Mouse (Mus musculus): ENCODE results near the gene 1700028J19Rik. TPM values are rescaled to one million over a fixed set of nuclear protein-coding genes. Genes with fewer than 3 reads are reported as not detected.
"Not testable (repeated sequence)": the region's sequence is repeated elsewhere in the genome, so short reads cannot be mapped to it uniquely, and the experiment has no call there.

Gene 1700028J19Rik
- total RNA-seq, 2 experiments from 2014 or later, result 1.1 to 1.6 TPM

DNA sequence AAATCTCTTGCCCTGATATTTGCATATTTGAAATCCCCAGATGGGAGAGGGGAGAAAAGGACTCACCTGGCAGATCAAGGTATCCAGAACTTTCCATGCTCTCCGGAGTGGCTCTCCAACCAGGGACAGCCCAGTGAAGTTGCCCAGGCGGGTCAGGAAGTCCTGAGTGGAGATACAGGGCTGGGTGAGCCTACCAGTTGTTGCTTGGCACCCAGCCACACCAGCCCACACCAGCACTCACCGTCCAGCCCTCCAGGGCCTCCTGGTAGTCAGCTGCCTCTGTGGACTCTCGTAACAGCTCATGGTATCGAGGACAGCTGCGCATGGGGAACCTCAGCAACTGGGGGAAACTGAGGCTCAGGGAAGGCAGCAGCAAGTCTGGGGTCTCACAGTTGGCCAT, 8.4 kb upstream of the 1700028J19Rik start:
- no peak for DNase-seq (ENCODE audit: low spot score in 2 of 2)
- intact Hi-C loops (cut with DNase I), result no loop called here

DNA sequence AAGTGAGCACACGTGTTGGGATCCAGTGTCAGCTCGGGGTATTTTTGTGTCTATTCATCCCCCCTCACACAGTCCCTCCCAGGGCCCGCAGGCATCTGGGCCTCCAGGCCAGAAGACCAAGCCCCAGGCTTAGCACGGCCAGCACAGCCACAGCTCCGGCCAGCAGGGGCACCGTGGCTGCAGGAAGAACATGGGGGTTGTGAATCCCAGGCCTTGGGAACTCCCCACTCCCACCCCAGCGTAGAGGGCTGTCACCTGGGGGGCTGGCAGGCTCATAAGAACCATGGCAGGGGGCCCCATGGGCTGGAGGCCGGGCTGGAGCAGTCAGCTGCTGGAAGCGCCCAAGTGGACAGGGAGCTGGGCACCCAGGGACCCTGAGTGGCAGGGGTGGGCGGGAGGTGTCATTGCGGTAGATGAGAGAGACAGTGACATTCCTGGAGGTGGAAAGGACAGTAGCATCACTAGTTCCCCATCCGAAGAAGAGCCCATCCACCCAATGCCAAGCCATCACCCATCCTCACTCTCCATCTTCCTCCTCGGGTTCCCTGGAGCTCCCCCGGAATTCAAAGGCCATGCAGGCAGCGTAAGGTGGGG, 6.6 kb upstream of the 1700028J19Rik start:
- intact Hi-C loops (cut with DNase I), result no loop called here
- DNase-seq (ENCODE audit: low spot score in 2 of 2), result no peak

DNA sequence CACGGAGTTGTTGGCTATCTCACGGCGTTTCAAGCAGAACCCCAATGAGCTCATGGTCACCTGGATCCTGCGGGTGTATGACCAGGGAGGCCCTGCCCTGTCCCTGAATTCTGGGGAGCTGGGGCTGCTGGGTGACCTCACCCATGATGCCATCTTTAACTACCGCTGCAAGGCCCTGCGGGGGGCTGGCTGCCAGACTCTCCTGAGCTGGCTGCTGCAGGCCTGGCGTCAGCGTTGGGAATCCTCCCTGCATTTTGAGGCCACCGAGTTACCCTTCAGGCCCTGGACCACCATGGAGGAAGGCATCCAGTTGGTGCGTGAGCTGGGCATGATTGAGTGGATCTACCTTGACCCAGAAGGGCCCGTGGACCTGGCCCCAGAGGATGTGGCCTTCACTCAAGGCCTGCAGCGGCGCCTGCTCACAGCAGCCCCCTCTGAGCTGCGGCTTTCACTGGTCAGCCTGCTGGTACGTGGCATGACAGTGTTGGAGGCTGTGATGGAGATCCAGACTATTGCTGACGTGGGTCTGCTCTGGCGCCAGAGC, 4.3 kb upstream of the 1700028J19Rik start:
- intact Hi-C loops (cut with DNase I); DNase-seq (ENCODE audit: low spot score in 2 of 2): not testable (repeated sequence)

DNA sequence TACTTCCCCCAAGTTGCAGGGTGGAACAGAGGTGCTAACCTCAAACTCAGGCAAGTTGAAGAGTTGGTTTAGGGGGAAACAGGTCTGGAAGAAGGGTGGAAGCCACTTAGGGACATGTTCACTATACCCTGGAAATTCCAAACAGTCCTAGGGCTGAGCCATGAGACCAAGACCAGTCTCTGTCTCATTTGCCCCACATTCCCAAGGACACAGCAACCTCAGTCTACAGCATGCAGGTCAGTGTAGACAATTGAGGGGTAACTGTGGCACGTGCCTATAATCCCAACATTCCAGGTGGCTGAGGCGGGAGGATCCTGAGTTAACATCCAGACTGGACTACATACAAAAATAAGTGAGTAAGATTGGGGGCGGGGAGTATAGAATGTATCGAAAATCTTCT, 2.8 kb upstream of the 1700028J19Rik start:
- no peak for DNase-seq (ENCODE audit: low spot score in 2 of 2)
- intact Hi-C loops (cut with DNase I), result loop anchor here (10.0 kb wide), 1 partner anchor 574 kb away; the partner anchor contains the start of gene Ctu1

DNA sequence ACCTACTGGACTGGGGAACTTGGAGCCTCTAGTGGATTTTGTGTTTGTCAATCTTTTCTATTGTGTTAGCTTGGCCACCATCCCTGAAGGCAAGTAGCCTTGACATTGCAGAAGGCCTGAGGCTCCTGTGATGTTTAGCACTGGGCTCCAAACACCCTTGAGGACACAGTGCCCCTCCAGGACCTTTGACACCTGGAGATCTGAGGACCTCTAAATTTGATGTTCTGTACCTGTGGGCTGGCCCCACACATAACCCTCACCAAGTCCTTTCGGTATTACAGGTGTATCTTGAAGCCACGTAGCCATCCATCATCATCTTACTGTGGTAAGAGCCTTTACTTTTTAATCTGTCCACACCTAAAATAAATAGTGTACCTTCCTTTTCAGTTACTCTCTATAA, 1.5 kb upstream of the 1700028J19Rik start:
- intact Hi-C loops (cut with DNase I), result loop anchor here (10.0 kb wide), 1 partner anchor 573 kb away; the partner anchor contains the start of gene Ctu1

DNA sequence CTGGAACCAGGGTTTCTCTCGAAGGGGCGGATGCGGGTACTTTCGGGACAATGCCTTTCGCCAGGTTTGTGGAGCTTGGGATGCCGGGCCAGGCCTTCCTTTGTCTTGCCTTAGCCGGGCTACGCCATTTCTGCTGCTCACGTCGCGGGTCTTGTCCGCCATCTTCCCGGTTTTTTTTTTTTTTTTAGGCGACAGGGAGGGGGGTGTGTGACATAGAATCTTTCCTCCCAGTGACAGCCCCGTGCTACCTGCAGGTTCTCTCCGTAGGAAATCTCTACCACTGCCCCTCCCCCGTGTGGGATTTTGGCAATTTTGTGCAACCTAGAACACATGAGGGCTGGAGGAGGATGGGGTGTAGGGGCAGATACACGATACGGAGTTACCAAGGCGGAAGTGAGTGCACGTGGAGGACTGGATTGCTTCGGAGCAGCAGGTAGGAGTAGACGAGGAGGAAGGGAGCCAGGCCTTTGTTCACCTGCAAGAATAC, 532 bp upstream of the 1700028J19Rik start:
- intact Hi-C loops (cut with DNase I), result loop anchor here (10.0 kb wide), 1 partner anchor 572 kb away; the partner anchor contains the start of gene Ctu1
- DNase-seq (ENCODE audit: low spot score in 2 of 2), result peak; percentile 32 to 56

More for the DNA sequence above, 1.5 kb upstream of the 1700028J19Rik start:
- no peak for DNase-seq (ENCODE audit: low spot score in 2 of 2)

DNA sequence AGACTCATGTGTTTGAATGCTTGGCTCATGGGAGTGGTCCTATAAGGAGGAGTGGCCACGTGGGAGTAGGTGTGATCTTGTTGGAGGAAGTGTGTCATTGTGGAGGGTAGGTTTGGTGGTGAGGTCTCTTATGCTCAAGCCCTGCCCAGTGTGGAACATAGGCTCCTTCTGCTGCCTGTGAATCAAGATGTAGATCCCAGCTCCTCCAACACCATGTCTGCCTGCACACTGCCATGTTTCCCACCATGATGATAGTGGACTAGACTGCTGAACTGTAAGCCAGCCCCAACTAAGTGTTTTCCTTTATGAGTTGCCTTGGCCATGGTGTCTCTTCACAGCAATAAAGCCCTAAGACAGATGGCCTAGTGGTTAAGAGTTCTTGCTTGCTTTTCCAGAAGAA, 2.4 kb downstream of the 1700028J19Rik start:
- intact Hi-C loops (cut with DNase I), result loop anchor here (10.0 kb wide), 1 partner anchor 569 kb away; the partner anchor contains the start of gene Ctu1
- DNase-seq (ENCODE audit: low spot score in 2 of 2), result no peak

DNA sequence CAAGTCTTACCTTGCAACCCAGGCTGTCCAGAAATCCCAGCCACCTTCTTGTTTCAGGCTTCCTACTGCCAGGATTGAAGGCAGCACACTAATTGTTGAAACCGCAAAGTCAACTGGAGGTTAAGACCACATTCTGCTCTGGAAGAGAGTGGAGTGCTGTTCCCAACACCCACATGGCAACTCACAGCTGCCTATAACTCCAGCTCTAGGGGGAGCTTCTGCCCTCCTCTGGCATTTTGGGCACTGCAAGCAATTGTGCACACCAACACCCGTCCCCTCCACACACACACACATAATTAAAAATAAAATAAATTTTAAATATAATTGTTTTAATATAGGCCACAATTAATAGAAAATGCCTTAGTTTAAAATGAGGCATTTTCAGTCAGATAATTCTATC, 5.3 kb downstream of the 1700028J19Rik start:
- intact Hi-C loops (cut with DNase I), result loop anchor here (10.0 kb wide), 1 partner anchor 566 kb away; the partner anchor contains the start of gene Ctu1

DNA sequence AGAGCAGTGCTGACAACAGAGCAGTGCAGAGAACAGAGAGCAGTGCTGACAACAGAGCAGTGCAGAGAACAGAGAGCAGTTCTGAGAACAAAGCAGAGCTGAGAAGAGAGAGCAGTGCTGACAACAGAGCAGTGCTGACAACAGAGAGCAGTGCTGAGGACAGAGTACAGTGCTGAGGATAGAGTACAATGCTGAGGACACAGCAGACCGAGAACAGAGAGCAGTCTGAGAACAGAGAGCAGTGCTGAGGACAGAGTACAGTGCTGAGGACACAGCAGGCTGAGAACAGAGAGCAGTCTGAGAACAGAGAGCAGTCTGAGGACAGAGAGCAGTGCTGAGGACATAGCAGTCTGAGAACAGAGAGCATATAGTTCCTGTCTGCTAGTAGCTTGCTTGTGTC, 5.8 kb downstream of the 1700028J19Rik start:
- no peak for DNase-seq (ENCODE audit: low spot score in 2 of 2)
- intact Hi-C loops (cut with DNase I), result loop anchor here (10.0 kb wide), 1 partner anchor 566 kb away; the partner anchor contains the start of gene Ctu1

More for the DNA sequence above, 5.3 kb downstream of the 1700028J19Rik start:
- DNase-seq (ENCODE audit: low spot score in 2 of 2), result no peak

DNA sequence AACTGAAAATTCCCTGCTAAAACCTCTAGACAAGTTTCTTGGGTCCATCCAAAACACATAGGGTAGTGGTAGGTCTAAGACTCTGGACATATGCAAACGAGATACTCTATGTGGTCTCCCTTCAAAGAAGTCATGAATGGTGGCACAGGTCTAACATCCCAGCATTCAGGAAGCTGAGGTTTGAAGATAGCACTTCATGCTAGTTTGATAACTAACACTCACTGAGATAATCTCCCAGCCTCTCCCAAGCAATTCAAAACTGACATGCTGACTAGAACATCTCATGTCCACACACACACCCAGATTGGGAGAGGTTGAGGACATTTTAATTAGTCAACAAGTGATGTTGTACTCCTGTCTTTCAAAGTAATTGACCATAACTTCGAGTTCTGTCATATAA, 6.6 kb downstream of the 1700028J19Rik start:
- DNase-seq (ENCODE audit: low spot score in 2 of 2), result no peak
- intact Hi-C loops (cut with DNase I), result loop anchor here (10.0 kb wide), 1 partner anchor 565 kb away; the partner anchor contains the start of gene Ctu1

DNA sequence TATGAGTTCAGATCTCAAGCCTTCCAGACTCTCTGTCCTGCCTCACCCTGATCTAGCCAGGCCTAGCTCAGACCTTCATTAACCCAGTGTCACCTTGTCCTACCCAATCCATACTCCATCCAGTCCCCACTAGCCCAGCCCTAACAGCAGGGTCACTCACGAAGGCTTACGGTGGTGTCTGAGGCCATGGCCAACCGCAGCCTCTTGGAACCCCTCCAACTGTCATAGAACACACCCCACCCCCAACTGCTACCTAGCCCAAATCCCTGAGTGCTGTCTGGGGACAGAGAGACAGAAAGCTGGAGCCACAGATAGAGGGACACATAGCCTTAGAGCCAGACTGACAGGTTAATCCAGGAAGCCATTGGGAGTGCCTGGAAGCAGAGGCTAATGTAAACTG, 10.6 kb downstream of the 1700028J19Rik start, which contains the start of gene Gm36864:
TSS of gene Gm36864 (plus strand) at position 269 of the 400 bp plus-strand sequence.
- intact Hi-C loops (cut with DNase I), result no loop called here
- DNase-seq (ENCODE audit: low spot score in 2 of 2), result no peak

DNA sequence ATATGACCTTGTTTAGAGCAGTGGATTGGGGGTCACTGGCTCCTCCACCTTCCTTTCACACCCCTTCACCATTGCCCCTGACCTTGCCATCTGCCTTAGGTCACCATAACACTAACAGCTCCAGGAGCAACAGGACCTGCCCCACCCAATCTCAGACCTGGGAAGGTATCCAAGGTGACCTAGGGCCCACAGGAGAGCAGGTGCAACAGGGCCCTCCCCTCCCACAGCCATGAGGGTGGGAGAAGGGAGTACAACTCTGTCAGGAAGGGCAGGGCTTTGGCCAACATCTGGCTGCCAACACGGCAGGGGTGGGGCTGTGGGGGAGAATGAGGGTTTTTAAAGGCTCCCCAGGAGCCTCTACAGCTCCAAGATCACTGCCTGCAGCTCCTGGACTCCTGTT, 21.4 kb downstream of the 1700028J19Rik start, which contains the start of gene Klk1:
TSS of gene Klk1 (plus strand) at position 285 of the 400 bp plus-strand sequence.
- no peak for DNase-seq (ENCODE audit: low spot score in 2 of 2)
- intact Hi-C loops (cut with DNase I), result no loop called here

DNA sequence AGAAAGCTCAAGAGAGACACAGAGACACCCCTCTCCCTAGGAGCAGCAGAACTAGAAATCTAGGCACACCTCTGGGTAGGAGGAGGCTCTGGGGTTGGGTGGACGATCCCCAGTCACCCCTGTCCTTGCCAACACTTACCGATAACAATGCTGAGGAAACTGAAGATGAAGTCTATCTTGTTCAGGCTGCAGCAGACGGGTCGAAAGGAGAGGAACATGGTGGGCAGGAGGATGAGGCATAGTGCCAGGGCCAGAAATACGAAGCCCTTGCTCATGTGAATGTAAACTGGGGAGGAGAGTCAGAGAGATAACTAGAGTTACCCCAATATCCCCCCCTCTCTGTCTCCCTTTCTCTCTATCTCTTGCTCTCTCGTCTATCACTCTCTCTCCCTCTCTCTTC, 24.2 kb downstream of the 1700028J19Rik start:
- DNase-seq (ENCODE audit: low spot score in 2 of 2); intact Hi-C loops (cut with DNase I): not testable (repeated sequence)

DNA sequence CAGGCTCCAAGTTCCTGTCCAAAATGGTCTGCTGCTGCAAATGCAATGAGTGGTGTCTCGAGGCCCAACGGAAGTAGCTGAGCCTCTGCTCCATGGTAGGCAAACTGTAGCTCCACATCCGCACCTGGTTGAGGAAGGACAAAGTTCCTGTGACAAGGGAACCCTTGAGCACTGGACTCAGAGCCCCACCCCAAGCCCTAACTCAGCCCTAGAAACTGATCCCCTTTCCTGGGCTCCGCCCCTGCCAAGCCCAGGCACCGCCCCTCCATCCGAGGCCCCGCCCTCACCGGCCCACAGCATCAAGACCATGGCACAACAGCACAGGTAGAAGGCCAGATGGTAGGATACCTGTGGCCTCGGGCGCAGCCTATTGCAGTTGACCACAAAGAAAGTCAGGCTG, 24.9 kb downstream of the 1700028J19Rik start:
- intact Hi-C loops (cut with DNase I); DNase-seq (ENCODE audit: low spot score in 2 of 2): not testable (repeated sequence)

DNA sequence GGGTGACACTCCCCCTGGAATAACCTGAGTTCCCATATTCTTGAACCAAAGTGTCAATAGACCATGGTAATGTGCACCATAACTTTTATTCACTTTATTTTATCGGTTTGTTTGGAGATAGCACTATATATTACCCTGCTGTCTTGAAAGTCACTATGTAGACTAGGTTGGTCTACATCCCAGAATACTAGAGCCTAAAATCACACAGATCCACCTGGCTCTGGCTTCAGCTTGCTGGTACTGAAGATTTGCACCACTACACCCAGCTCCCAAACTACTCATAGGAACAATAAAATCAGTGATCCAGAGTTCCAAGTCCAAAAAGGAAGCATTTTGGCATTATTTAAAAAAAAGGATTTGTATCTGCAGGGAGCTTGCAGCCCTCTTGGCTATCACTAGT, 30.9 kb downstream of the 1700028J19Rik start, which contains the start of gene Klk1b5:
TSS of gene Klk1b5 (plus strand) at position 301 of the 400 bp plus-strand sequence.
- no peak for DNase-seq (ENCODE audit: low spot score in 2 of 2)
- intact Hi-C loops (cut with DNase I), result no loop called here

DNA sequence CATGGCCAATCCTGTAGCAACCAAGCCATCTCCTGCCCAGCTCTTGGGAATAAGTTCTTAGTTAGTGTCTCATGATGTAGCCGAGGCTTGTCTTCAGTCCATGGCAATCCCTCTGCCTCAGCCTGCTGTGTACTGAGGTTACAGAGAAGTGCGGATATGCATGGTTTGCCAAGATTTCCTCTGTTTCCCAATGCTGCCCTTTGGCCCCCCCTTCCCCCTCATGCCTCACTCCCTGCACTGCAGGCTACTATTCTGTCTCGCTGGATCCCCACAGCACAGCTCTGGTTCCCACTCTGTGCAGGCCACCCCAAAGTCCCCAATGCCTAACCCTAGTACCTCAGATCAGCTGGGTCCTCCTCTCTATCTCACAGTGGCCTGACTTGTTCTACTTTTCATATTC, 38.2 kb downstream of the 1700028J19Rik start:
- DNase-seq (ENCODE audit: low spot score in 2 of 2), result no peak
- intact Hi-C loops (cut with DNase I), result no loop called here

DNA sequence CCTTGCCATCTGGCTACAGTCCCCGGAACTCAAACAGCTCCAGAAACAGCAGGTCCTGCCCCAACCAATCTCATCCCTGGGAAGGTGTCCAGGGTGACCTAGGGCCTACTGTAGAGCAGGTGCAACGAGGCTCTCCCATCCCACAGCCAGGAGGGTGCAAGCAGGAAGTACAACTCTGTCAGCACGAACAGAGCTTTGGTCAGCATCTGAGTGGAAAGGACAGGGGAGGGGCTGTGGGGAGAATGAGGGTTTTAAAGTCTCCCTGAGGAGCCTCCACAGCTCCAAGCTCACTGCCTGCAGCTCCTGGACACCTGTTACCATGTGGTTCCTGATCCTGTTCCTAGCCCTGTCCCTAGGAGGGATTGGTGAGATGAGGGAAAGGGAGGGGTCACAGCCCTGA, 39.4 kb downstream of the 1700028J19Rik start, which contains the start of gene Klk1b4:
TSS of gene Klk1b4 (plus strand) at position 301 of the 400 bp plus-strand sequence.
- intact Hi-C loops (cut with DNase I); DNase-seq (ENCODE audit: low spot score in 2 of 2): not testable (repeated sequence)

DNA sequence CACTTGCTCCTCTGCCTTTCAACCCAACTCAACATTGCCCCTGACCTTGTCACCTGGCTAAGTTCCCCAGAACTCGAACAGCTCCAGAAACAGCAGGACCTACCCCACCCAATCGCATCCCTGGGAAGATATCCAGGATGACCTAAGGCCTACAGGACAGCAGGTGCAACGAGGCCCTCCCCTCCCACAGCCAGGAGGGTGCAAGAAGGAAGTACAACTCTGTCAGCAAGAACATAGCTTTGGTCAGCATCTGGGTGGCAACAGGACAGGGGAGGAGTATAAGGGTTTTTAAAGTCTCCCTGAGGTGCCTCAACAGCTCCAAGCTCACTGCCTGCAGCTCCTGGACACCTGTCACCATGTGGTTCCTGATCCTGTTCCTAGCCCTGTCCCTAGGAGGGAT, 48.6 kb downstream of the 1700028J19Rik start, which contains the start of gene Klk1b3:
TSS of gene Klk1b3 (plus strand) at position 301 of the 400 bp plus-strand sequence.
- no peak for DNase-seq (ENCODE audit: low spot score in 2 of 2)
- intact Hi-C loops (cut with DNase I), result no loop called here

DNA sequence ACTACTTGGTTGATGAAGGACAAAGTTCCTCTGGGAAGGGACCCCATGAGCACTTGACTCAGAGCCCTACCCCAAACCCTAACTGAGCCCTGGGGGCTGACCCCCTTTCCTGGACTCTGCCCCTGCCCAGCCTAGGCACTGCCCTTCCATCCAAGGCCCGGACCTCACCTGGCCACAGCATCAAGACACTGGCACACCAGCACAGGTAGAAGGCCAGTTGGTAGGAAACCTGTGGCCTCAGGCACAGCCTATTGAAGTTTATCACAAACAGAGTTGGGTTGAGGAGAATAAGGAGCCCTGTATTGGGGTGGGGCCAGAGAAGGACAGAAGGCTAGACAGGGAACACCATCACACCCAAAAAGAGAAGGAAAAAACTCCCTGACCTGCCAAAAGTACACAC, 53.0 kb downstream of the 1700028J19Rik start:
- intact Hi-C loops (cut with DNase I); DNase-seq (ENCODE audit: low spot score in 2 of 2): not testable (repeated sequence)

DNA sequence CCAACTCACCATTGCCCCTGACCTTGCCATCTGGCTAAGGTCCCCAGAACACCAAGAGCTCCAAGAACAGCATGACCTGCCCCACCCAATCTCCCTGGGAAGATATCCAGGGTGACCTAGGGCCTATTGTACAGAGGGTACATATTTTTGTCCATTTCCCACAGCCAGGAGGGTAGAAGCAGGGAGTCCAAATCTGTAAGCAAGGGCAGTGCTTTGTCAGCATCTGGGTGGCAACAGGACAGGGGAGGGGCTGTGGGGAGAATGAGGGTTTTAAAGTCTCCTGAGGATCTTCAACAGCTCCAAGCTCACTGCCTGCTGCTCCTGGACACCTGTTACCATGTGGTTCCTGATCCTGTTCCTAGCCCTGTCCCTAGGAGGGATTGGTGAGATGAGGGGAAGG, 58.6 kb downstream of the 1700028J19Rik start, which contains the start of gene Klk1b24:
TSS of gene Klk1b24 (plus strand) at position 301 of the 400 bp plus-strand sequence.
- intact Hi-C loops (cut with DNase I), result not testable (repeated sequence)

More for the DNA sequence above, 58.6 kb downstream of the 1700028J19Rik start, which contains the start of gene Klk1b24:
- not testable (repeated sequence) for DNase-seq (ENCODE audit: low spot score in 2 of 2)

Measured in left cerebral cortex, postnatal 25 days (tissue).